Mouse (Mus musculus): ENCODE measurements at regions not wholly inside any gene's neighbourhood (a gene's known extent, or its start where the extent isn't known, plus 50 kb on each side); places are given as distances from the start of the nearest gene placed in this dataset.
"Not testable (repeated sequence)": the region's sequence is repeated elsewhere in the genome, so short reads cannot be mapped to it uniquely, and the experiment has no call there.

- DNase-seq (ENCODE audit: low read depth) = no peak
Observed at GRCm38 (mm10) chr4:7921503-7921902, 317.3 kb downstream of the Car8 start.

GRCm38 (mm10) chr4:7913191-7913590 is 325.6 kb downstream of the Car8 start:
- DNase-seq (ENCODE audit: low read depth) = no peak

- DNase-seq (ENCODE audit: low read depth) = no peak
Observed at GRCm38 (mm10) chr4:7912675-7913074, 326.2 kb downstream of the Car8 start.

GRCm38 (mm10) chr4:7903130-7903529 is 335.7 kb downstream of the Car8 start:
- no peak for DNase-seq (ENCODE audit: low read depth)

- DNase-seq (ENCODE audit: low read depth) = no peak
Observed at GRCm38 (mm10) chr4:7894914-7895313, 343.9 kb downstream of the Car8 start.

GRCm38 (mm10) chr4:7891128-7891527 is 347.7 kb downstream of the Car8 start:
- no peak for DNase-seq (ENCODE audit: low read depth)

GRCm38 (mm10) chr4:7854518-7854917 is 384.3 kb downstream of the Car8 start:
- no peak for DNase-seq (ENCODE audit: low read depth)

- peak; percentile 25 for DNase-seq (ENCODE audit: low read depth)
Observed at GRCm38 (mm10) chr4:7853121-7853782, 385.6 kb downstream of the Car8 start.

GRCm38 (mm10) chr4:7852006-7852615 is 386.7 kb downstream of the Car8 start:
- no peak for DNase-seq (ENCODE audit: low read depth)

- no peak for DNase-seq (ENCODE audit: low read depth)
Observed at GRCm38 (mm10) chr4:7847411-7847810, 391.4 kb downstream of the Car8 start.

- DNase-seq (ENCODE audit: low read depth) = peak; percentile 60
Observed at GRCm38 (mm10) chr4:7829126-7829525, 409.7 kb downstream of the Car8 start.

GRCm38 (mm10) chr4:7819847-7820246 is 419.0 kb downstream of the Car8 start:
- DNase-seq (ENCODE audit: low read depth) = no peak

GRCm38 (mm10) chr4:7777761-7778160 is 461.1 kb downstream of the Car8 start:
- DNase-seq (ENCODE audit: low read depth) = not testable (repeated sequence)

- DNase-seq (ENCODE audit: low read depth) = no peak
Observed at GRCm38 (mm10) chr4:7755473-7755872, 483.4 kb downstream of the Car8 start.

GRCm38 (mm10) chr4:7753931-7754330 is 484.9 kb downstream of the Car8 start:
- DNase-seq (ENCODE audit: low read depth) = no peak

- no peak for DNase-seq (ENCODE audit: low read depth)
Observed at GRCm38 (mm10) chr4:7751208-7751607, 487.6 kb downstream of the Car8 start.

GRCm38 (mm10) chr4:7722893-7723292 is 515.9 kb downstream of the Car8 start:
- DNase-seq (ENCODE audit: low read depth) = no peak

GRCm38 (mm10) chr4:7688516-7688915 is 550.3 kb downstream of the Car8 start:
- peak; percentile 43 for DNase-seq (ENCODE audit: low read depth)

- no peak for DNase-seq (ENCODE audit: low read depth)
Observed at GRCm38 (mm10) chr4:7687231-7687630, 551.6 kb downstream of the Car8 start.

GRCm38 (mm10) chr4:7670795-7671105 is 568.1 kb downstream of the Car8 start:
- peak; percentile 9 for DNase-seq (ENCODE audit: low read depth)

- peak; percentile 10 for DNase-seq (ENCODE audit: low read depth)
Observed at GRCm38 (mm10) chr4:7669992-7670794, 568.6 kb downstream of the Car8 start.

- peak; percentile 52 for DNase-seq (ENCODE audit: low read depth)
Observed at GRCm38 (mm10) chr4:7666935-7667594, 571.8 kb downstream of the Car8 start.

All from fibroblast of lung, adult 2 months (primary cell).